Mouse (Mus musculus) Muller cell, postnatal 12 days (primary cell): ENCODE results near the gene Cd180.
A peak's percentile ranks its signal among the peaks of the same experiment; 100 is the strongest.

Experiments
- DNase-seq: peaks from one replicate; pipeline ENCODE4 v3.0.0-alpha.2; 2015; ENCODE audit errors: inconsistent ontology term

Cd180 gene

GRCm38 (mm10) chr13:102739720-102740535 is 46.6 kb downstream of the Cd180 start:
- no peak for DNase-seq

DNA sequence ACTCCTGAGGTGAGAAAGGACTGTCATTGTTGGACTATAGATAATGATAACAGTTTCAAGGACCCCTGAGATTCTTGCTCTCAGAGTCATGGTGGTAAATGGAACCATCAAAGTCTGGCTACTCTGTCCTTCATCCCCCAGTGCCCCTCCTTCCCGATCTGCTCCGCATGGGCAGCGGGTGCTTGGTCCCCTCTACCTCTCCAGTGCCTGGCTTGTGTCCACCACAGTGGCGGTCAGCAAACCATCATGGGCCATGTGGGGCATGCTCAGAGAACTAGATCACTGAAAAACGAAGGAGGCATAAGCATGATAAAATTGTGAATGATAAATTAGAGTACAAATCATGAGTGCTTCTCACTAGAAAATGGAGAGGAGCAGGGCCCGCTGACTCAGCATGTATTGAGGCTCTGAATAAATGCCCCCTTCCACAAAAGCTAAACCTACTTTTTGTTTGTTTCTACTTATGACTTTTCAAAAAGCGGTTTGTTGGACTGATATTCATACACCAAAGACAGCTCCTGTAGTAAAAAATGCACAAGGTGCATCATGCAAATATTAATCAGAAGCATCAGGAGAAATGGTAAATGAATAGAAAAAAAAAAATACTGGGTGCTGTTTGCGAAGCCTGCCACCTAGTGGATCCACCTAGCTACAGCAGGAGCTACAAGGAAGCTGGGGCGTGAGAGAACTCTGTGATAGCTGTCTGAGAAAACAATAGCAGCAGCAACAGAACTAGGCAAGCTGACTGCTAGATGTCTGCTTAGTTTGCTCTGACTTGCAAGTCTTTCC is 51.3 kb downstream of the Cd180 start:
- DNase-seq, result peak; percentile 56

DNA sequence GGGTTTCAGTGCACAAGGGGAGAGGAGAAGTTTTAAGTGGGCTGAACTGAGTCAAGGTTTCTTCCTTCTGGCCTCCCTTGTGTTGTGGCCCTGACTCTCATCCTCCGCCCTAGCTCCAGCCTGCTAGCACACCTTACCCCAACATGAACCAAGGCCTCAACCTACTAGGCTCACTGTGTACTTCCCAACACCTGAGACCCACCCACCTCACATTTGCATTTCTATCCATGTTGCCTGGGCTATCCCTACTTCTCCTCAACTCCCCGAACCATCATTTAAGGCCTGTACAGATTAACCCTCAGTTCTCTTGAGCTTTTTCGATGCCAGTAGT is 51.9 kb downstream of the Cd180 start:
- DNase-seq, result no peak

GRCm38 (mm10) chr13:102745626-102746342 is 52.4 kb downstream of the Cd180 start:
- peak; percentile 87 for DNase-seq

DNA sequence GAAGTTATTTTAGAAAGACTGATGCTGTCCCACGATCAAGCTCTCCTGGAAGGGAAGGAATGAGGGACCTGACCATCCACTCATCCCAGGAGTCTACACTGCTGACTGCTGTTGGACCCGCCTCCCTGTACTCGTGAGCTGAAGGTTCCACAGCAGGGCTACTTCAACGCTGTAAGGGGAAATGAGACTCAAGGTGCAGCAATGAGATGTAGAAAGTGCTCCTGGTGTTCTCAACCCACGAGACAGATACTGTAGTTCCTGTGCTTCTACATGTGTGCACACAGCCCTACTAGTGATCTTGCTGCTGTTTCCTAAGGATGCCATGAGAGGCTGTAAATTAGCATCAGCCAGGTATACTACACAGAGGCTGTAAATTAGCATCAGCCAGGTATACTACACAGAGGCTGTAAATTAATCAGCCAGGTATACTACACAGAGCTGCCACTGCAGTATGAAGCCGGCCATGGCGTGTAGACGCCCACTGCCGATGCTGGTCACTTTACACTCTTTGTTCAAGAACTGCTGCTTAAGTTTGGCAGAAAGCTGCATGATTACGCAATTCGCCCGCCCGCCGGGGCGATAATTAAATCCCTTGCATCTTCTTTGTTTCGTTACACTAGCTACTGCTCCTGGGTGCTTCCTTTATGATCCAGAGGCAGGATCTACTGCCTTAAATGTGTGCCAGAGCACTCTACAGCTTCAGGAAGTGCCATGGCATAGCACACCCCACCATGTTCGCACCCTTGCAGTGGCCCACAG is 53.6 kb downstream of the Cd180 start:
- DNase-seq, result peak; percentile 27

DNA sequence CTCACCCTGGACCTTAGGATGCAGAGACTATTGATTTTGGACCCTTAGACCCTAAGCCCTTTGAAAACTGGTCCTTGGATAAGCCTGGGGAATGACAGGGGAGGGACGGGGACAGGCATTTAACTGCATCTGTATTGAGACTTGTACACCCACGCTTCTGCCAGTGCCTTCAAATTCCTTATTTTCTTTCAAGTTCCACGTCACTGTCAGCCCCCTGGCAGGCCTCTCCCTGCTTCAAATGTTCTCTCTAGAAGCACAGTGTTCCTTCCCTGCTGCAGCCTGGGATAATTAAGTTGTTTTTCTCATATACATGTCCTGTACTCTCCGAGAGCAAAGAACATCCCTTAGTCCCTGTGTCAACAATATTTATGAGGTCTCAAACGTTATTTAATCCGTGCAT is 55.8 kb downstream of the Cd180 start:
- no peak for DNase-seq

DNA sequence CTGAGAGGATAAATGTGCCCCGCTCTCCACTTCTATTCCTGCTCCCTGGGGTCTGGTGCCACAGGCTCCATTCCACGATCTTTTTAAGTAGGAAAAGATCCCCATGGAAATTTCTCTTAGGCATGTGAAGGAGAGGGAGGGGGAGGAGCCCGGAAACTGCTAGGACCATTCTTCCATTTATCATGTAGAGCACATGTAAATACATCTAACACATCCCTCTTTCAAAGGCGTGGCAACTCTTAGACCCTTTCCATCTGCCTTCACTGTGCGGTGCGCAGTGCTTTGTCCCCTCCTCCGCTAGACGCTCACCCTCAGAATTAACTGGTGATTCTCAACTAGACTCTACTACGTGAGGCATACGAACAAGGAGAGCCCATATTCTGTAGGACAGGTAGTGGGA is 56.5 kb downstream of the Cd180 start:
- DNase-seq, result no peak

GRCm38 (mm10) chr13:102753714-102754556 is 60.6 kb downstream of the Cd180 start:
- DNase-seq, result peak; percentile 20

DNA sequence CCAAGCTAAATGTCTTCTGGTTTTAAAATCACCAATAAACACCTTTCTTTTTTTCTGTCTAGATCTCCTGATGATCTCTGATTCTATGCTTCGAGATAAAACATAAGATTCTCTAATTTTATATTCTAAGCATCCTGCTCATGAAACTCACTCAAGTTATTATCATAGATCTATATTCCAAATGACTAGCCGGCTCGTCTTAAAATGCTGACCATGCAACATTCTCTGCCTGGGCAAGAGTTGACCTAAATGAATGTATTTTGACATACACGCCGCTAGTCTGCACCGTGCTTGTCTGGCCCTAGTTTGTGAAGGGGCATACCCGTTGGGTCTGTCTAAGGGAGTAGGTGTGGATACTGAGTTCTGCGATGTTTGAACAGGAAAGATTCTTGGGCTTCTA is 61.8 kb downstream of the Cd180 start:
- DNase-seq, result no peak

- no peak for DNase-seq
Observed at GRCm38 (mm10) chr13:102756071-102756470, 62.7 kb downstream of the Cd180 start.

- DNase-seq, result no peak
Observed at GRCm38 (mm10) chr13:102758021-102758420, 64.7 kb downstream of the Cd180 start.

DNA sequence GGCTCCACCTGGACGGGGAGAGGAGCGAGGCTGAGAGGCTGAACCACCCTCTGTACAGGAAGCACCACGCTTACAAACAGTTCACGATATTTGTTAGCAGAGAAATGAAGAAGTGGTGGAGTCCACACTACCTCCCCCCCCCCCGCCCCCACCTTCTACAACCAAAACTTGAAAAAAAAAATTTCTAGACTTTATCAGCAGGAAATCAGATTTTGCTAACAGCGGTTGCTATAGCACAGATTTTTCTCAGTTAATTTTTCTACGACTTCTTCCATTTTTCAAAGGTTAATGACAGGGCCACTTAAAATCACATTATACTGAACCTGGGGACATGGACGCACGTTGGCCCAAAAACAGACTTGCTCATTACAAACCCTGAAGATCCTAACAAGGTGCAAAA is 68.1 kb downstream of the Cd180 start:
- no peak for DNase-seq

DNA sequence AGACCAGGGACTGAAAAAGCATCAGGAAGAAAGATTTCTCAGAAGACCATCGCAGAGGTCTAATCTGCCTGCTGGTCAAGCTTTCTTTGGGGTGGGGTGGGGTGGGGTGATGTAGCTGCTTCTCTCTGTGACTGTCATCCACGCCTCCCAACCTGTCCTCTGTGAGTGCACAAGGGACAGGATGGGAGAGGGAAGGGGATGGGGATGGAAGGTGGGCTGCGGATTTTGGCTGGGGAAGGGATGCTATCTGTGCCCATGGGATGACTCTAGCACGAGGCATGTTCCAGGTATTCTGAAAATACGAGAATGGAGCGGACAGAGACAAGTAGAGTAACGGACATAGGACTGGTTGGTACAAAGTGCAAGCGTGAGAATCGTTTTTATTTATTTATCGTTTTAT is 68.8 kb downstream of the Cd180 start:
- no peak for DNase-seq

DNA sequence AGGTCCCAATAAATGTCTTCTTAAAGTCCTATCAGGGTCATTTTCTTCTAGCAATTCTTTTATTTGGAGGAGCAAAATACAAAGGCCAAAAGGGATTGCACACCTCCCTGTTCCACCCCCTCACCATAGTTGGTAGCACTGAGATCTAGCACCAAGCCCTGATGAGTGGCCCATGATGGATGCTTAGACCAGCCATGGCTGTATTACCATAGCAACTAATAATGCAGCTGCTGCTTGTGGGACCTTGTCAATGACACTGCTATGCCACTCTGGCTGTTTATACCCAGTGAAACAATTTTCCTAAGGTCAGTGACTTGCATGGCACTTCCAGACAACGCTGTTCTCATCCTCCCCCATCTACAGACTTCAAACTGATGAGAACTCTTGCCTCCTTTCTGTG is 70.9 kb downstream of the Cd180 start:
- DNase-seq, result no peak

DNA sequence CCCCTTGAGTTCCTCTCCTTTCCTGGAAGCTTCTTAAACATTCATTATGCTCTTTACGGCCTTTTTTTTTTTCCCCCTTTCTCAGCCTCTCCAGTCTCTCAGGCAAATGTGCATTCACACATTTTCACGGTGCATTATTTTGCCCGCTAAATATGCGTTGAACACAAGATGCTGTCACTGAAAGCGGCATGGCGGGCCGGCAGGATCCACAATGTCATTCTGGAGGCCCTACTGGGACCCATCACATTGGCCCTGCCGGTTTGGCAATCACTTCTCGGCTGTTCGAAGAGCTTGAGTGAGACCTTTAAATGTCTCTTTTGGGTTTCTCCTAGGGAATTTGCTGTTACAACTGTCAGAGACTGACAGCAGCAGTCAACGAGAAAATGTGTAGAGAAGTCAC is 71.9 kb downstream of the Cd180 start:
- no peak for DNase-seq

GRCm38 (mm10) chr13:102767110-102767509 is 73.8 kb downstream of the Cd180 start:
- no peak for DNase-seq

- no peak for DNase-seq
Observed at GRCm38 (mm10) chr13:102768512-102768911, 75.2 kb downstream of the Cd180 start.

DNA sequence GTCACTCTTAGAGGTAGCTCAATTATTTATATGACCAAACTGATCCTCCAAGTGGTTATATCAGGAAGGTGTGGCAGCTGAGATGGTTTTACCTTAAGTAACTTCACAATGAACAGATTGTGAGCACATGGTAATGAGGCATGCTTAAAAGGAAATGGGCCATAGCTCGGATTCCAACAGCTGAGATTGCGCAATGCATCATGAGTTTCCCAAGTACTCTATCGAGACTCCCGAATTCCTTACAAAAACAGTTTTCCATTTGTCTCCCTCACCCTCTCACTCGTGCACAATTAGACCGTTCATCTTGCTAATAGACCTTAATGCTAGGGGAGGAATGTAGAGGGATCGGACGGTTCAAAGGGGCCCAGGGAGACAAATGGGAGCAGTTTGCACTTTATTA is 76.8 kb downstream of the Cd180 start:
- peak; percentile 66 for DNase-seq

DNA sequence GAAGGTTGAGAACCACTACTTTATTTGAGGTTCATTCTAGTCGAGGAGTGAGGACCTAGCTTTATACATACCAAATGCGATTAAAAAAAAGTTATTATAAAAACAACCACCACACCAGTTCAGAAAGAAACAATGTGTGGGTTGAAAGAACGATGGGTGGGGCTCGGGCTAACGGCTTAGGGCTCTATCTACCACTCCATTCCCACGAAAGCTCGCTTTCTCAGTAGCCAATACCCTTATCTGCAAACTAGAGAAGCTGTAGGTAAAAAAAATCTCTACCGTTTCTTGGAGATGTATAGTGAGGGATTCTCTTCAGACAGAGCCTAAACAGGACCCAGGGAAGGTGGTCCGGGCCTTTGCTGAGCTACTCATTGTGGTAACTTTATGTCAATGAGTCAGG is 79.8 kb downstream of the Cd180 start:
- DNase-seq, result no peak

GRCm38 (mm10) chr13:102774786-102775201 is 81.4 kb downstream of the Cd180 start:
- no peak for DNase-seq

DNA sequence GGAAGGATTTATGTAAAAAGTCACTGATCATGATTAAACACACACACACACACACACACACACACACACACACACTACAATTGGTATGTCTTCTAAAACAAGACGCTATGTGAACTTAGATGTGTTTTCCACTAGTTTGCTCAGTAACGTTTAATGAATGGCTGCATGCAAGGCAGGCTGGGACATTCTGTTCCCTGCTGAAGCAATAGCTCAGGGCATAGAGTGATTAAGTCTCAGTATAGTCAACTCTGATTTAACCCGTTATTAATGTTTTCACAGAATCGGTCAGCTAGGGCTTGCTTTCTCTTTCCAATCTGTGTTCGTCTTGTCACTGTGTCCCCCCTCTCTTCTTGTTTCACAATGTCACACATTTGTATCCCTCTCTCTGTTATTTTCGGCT is 82.1 kb downstream of the Cd180 start:
- no peak for DNase-seq
